Mouse (Mus musculus): ENCODE data around the gene Thap2. TPM values are rescaled to one million over a fixed set of nuclear protein-coding genes. Genes with fewer than 3 reads are reported as not detected.

Gene Thap2
- total RNA-seq, 1 experiment = 7.5 TPM

DNA sequence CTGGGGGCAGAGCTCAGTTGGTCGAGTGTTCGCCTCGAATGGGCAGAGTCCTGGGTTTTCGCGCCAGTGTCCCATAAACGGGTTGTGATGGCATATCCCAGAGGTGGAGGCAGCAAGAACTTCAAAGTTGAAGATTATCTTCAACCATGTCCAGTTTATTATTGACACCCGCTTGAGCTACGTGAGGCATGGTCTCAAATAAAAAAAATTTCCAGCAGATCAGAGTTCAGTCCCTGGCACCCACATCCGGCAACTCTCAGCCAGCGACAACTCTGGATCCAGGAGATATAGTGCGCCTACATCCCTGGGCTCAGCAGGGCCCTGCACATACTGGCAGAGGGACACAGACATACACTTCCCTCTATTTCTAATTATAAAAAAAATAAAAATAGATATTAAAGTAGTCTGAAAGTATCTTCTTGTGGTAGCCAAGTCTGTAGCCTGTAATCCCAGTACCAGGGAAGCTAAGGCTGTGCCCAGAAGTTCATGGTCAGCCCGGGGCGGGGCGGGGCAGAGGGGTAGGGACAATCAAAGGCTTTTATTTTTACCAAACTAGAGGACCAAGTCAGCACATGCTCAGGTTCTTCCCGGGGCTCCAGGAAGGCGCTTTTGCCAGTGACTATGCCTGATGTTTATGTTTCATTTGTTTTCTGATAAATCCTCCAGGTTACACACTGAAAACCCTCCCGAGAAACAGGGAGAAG is 25.9 kb downstream of the Thap2 start:
- no peak for DNase-seq (ENCODE audit: low read depth, low spot score)
- H3K27ac ChIP-seq (ENCODE audit: insufficient read depth, low read depth, low read length, poor library complexity, severe bottlenecking) = peak overlapping the region; percentile 56; the same call in 1 of the 2 replicates

DNA sequence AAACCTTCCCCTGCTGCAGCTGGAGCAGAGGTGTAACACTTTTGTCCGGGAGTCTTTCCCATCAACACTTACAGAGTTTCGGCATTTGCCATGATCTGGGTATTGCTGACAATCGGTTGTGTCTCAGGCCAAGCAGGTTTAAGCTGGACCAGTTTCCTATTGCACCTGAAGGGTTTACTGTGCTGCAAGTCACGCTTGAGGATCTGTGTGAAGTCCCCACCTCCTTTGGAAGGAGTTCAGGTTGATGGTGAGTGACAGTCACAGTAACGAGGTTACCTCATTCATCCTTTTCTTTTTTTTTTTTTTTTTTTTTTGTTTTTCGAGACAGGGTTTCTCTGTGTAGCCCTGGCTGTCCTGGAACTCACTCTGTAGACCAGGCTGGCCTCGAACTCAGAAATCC is 28.1 kb downstream of the Thap2 start:
- in situ Hi-C loops (cut with MboI; ENCODE audit: low sequenced_read_pairs in 2 of 2, unreplicated experiment in 2 of 2) = no loop called here
- Histone ChIP-seq H3K4me1 (ENCODE audit: control insufficient read depth in 2 of 2, insufficient read depth in 2 of 2, low read length in 2 of 2, poor library complexity in 1 of 2) (peaks cover 4 to 5% of the 10 kb centered on the region in 2 experiments; a peak in 3 of 4 replicates), H3K9ac (ENCODE audit: insufficient read depth, low read depth, low read length, poor library complexity, severe bottlenecking) (no peak overlapping the region), H3K27ac (ENCODE audit: insufficient read depth, low read depth, low read length, poor library complexity, severe bottlenecking) (no peak overlapping the region), H3K4me3 (ENCODE audit: insufficient read depth in 1 of 2, low read depth in 1 of 2, low read length in 2 of 2, poor library complexity in 1 of 2, severe bottlenecking in 1 of 2) (no peak overlapping the region), H3K36me3 (ENCODE audit: control insufficient read depth, insufficient read depth, low read length, poor library complexity, severe bottlenecking) (peaks cover 2% of the 10 kb centered on the region; the same call in 1 of the 2 replicates), H3K9me3 (ENCODE audit: control insufficient read depth, insufficient read depth, low read depth, low read length) (no peaks in the 10 kb centered on the region)
- no peak for TF ChIP-seq ZC3H11A (IDR thresholded peaks at IDR 0.05; ENCODE audit: borderline replicate concordance, low read depth, low read length)
- no peak for TF ChIP-seq MAFK (IDR thresholded peaks at IDR 0.05; ENCODE audit: insufficient read depth, low read depth, low read length)
- no peak for TF ChIP-seq CHD2 (IDR thresholded peaks at IDR 0.05; ENCODE audit: low read depth, low read length)
- no peak for TF ChIP-seq HCFC1 (IDR thresholded peaks at IDR 0.05; ENCODE audit: borderline replicate concordance, insufficient read depth, low read length)
- TF ChIP-seq ZNF384 (IDR thresholded peaks at IDR 0.05; ENCODE audit: low read depth, low read length) = no peak
- DNase-seq (ENCODE audit: low read depth, low spot score) = no peak

More for the DNA sequence above, 25.9 kb downstream of the Thap2 start:
- Histone ChIP-seq H3K4me1 (ENCODE audit: control insufficient read depth in 2 of 2, insufficient read depth in 2 of 2, low read length in 2 of 2, poor library complexity in 1 of 2) (peaks cover 4% of the 10 kb centered on the region in 2 experiments; a peak in 2 of 4 replicates), H3K9me3 (ENCODE audit: control insufficient read depth, insufficient read depth, low read depth, low read length) (no peaks in the 10 kb centered on the region), H3K36me3 (ENCODE audit: control insufficient read depth, insufficient read depth, low read length, poor library complexity, severe bottlenecking) (peaks cover 2% of the 10 kb centered on the region; the same call in 1 of the 2 replicates), H3K9ac (ENCODE audit: insufficient read depth, low read depth, low read length, poor library complexity, severe bottlenecking) (peak overlapping the region; percentile 16; the same call in 1 of the 2 replicates), H3K4me3 (ENCODE audit: insufficient read depth in 1 of 2, low read depth in 1 of 2, low read length in 2 of 2, poor library complexity in 1 of 2, severe bottlenecking in 1 of 2) (peak overlapping the region in 1 of 2 experiments; percentile 59; a peak in 2 of 4 replicates)
- in situ Hi-C loops (cut with MboI; ENCODE audit: low sequenced_read_pairs in 2 of 2, unreplicated experiment in 2 of 2) = no loop called here
- no peak for TF ChIP-seq CHD2 (IDR thresholded peaks at IDR 0.05; ENCODE audit: low read depth, low read length)
- TF ChIP-seq ZNF384 (IDR thresholded peaks at IDR 0.05; ENCODE audit: low read depth, low read length) = no peak
- TF ChIP-seq ZC3H11A (IDR thresholded peaks at IDR 0.05; ENCODE audit: borderline replicate concordance, low read depth, low read length) = no peak
- no peak for TF ChIP-seq MAFK (IDR thresholded peaks at IDR 0.05; ENCODE audit: insufficient read depth, low read depth, low read length)
- TF ChIP-seq HCFC1 (IDR thresholded peaks at IDR 0.05; ENCODE audit: borderline replicate concordance, insufficient read depth, low read length) = no peak

- DNase-seq (ENCODE audit: low read depth, low spot score) = no peak
- Histone ChIP-seq H3K4me1 (ENCODE audit: control insufficient read depth in 2 of 2, insufficient read depth in 2 of 2, low read length in 2 of 2, poor library complexity in 1 of 2) (peaks cover 9 to 12% of the 10 kb centered on the region in 2 experiments), H3K9me3 (ENCODE audit: control insufficient read depth, insufficient read depth, low read depth, low read length) (no peaks in the 10 kb centered on the region), H3K36me3 (ENCODE audit: control insufficient read depth, insufficient read depth, low read length, poor library complexity, severe bottlenecking) (peaks cover 2% of the 10 kb centered on the region; the same call in 1 of the 2 replicates), H3K4me3 (ENCODE audit: insufficient read depth in 1 of 2, low read depth in 1 of 2, low read length in 2 of 2, poor library complexity in 1 of 2, severe bottlenecking in 1 of 2) (no peak overlapping the region), H3K9ac (ENCODE audit: insufficient read depth, low read depth, low read length, poor library complexity, severe bottlenecking) (no peak overlapping the region), H3K27ac (ENCODE audit: insufficient read depth, low read depth, low read length, poor library complexity, severe bottlenecking) (no peak overlapping the region)
- in situ Hi-C loops (cut with MboI; ENCODE audit: low sequenced_read_pairs in 2 of 2, unreplicated experiment in 2 of 2) = no loop called here
- TF ChIP-seq CHD2 (IDR thresholded peaks at IDR 0.05; ENCODE audit: low read depth, low read length) (no peak), HCFC1 (IDR thresholded peaks at IDR 0.05; ENCODE audit: borderline replicate concordance, insufficient read depth, low read length) (no peak), ZC3H11A (IDR thresholded peaks at IDR 0.05; ENCODE audit: borderline replicate concordance, low read depth, low read length) (no peak), MAFK (IDR thresholded peaks at IDR 0.05; ENCODE audit: insufficient read depth, low read depth, low read length) (no peak), ZNF384 (IDR thresholded peaks at IDR 0.05; ENCODE audit: low read depth, low read length) (no peak)
These were observed 29.2 kb downstream of the Thap2 start for GRCm38 (mm10) chr10:115355016-115355415.

DNA sequence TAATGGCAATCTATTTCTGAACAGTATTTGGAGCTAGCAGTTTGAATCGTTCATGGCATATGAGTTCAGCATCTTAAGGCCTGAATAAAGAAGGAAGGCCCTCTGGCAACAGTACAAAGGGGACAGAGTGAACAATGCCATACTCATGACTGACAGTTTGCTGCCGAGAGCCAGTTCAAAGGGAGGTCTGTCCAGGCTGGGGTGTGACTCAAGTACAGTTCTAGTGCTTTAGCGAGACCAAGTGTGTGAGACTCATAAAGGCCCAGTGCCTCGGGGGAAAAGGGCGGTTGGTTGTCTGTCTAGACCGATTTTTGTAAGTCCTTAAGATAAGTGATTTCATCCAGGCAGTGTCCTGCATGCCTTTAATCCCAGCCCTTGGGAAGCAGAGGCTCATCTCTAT is 29.7 kb downstream of the Thap2 start:
- H3K4me1 ChIP-seq (ENCODE audit: control insufficient read depth in 2 of 2, insufficient read depth in 2 of 2, low read length in 2 of 2, poor library complexity in 1 of 2) = peaks cover 9 to 12% of the 10 kb centered on the region in 2 experiments
- no peak overlapping the region for H3K27ac ChIP-seq (ENCODE audit: insufficient read depth, low read depth, low read length, poor library complexity, severe bottlenecking)
- H3K9ac ChIP-seq (ENCODE audit: insufficient read depth, low read depth, low read length, poor library complexity, severe bottlenecking) = no peak overlapping the region
- in situ Hi-C loops (cut with MboI; ENCODE audit: low sequenced_read_pairs in 2 of 2, unreplicated experiment in 2 of 2) = no loop called here
- peaks cover 2% of the 10 kb centered on the region; the same call in 1 of the 2 replicates for H3K36me3 ChIP-seq (ENCODE audit: control insufficient read depth, insufficient read depth, low read length, poor library complexity, severe bottlenecking)
- no peak for TF ChIP-seq MAFK (IDR thresholded peaks at IDR 0.05; ENCODE audit: insufficient read depth, low read depth, low read length)
- peak; percentile 34 for DNase-seq (ENCODE audit: low read depth, low spot score)
- no peaks in the 10 kb centered on the region for H3K9me3 ChIP-seq (ENCODE audit: control insufficient read depth, insufficient read depth, low read depth, low read length)
- no peak overlapping the region for H3K4me3 ChIP-seq (ENCODE audit: insufficient read depth in 1 of 2, low read depth in 1 of 2, low read length in 2 of 2, poor library complexity in 1 of 2, severe bottlenecking in 1 of 2)
